Mouse (Mus musculus): ENCODE measurements around the gene Siah3. TPM values are rescaled to one million over a fixed set of nuclear protein-coding genes. Genes with fewer than 3 reads are reported as not detected.
A peak's percentile ranks its signal among the peaks of the same experiment; 100 is the strongest.

Siah3 gene
- 4.0 and 4.5 TPM in 2 replicates for polyA plus RNA-seq (2015; fragmentation: Nextera tagmentation; extraction: Ambion mirVana)

- Histone ChIP-seq H3K36me3 (no peaks in the 10 kb centered on the region), H3K4me1 (replicated peaks) (peaks cover 69% of the 10 kb centered on the region), H3K9ac (peak within 1 kb of the TSS; percentile 74), H3K27me3 (no peaks in the 10 kb centered on the region), H3K9me3 (no peaks in the 10 kb centered on the region), H3K4me2 (peak within 1 kb of the TSS; percentile 84), H3K27ac (peak within 1 kb of the TSS; percentile 86), H3K4me3 (peak within 1 kb of the TSS; percentile 50)
- 5% methylated on average over 18 of the region's 18 CpGs for WGBS
- ATAC-seq (ENCODE audit: low FRiP score), result peak; percentile 54
These were observed at the start of gene Siah3 for GRCm38 (mm10) chr14:75455743-75456421. Siah3 (plus strand) TSS chr14:75455982.

- no peaks in the 10 kb centered on the region for H3K36me3 ChIP-seq
- H3K4me3 ChIP-seq, result no peak overlapping the region
- H3K9ac ChIP-seq, result no peak overlapping the region
- H3K4me1 ChIP-seq (replicated peaks), result 0 out of 2 replicates have a peak, but pooled peaks cover 4% of the 10 kb centered on the region
- 0 out of 2 replicates have a peak, but pooled peaks cover 2% of the 10 kb centered on the region for H3K27me3 ChIP-seq
- H3K9me3 ChIP-seq, result 0 out of 2 replicates have a peak, but pooled peaks cover 5% of the 10 kb centered on the region
- no peak for ATAC-seq (ENCODE audit: low FRiP score)
- H3K27ac ChIP-seq, result no peak overlapping the region
- no peak overlapping the region for H3K4me2 ChIP-seq
- 73% methylated on average over 3 of the region's 3 CpGs for WGBS
These were observed 46.0 kb upstream of the Siah3 start for GRCm38 (mm10) chr14:75409772-75410171.

GRCm38 (mm10) chr14:75410392-75410791 lies 45.4 kb upstream of the Siah3 start:
- H3K36me3 ChIP-seq, result no peaks in the 10 kb centered on the region
- no peak overlapping the region for H3K9ac ChIP-seq
- 0 out of 2 replicates have a peak, but pooled peaks cover 5% of the 10 kb centered on the region for H3K9me3 ChIP-seq
- H3K27me3 ChIP-seq, result 0 out of 2 replicates have a peak, but pooled peaks cover 2% of the 10 kb centered on the region
- 89% methylated on average over 4 of the region's 4 CpGs for WGBS
- no peak overlapping the region for H3K4me2 ChIP-seq
- no peak for ATAC-seq (ENCODE audit: low FRiP score)
- H3K4me3 ChIP-seq, result no peak overlapping the region
- no peak overlapping the region for H3K27ac ChIP-seq
- H3K4me1 ChIP-seq (replicated peaks), result peaks cover 4% of the 10 kb centered on the region; the same call in 1 of the 2 replicates

GRCm38 (mm10) chr14:75418721-75419120 lies 37.1 kb upstream of the Siah3 start:
- H3K4me1 ChIP-seq (replicated peaks), result no peaks in the 10 kb centered on the region; the same call in 1 of the 2 replicates
- ATAC-seq (ENCODE audit: low FRiP score), result no peak

GRCm38 (mm10) chr14:75419876-75420275 lies 35.9 kb upstream of the Siah3 start:
- no peaks in the 10 kb centered on the region for H3K9me3 ChIP-seq
- no peaks in the 10 kb centered on the region; the same call in 1 of the 2 replicates for H3K4me1 ChIP-seq (replicated peaks)
- H3K9ac ChIP-seq, result no peak overlapping the region
- H3K4me3 ChIP-seq, result no peak overlapping the region
- 89% methylated on average over 7 of the region's 7 CpGs for WGBS
- no peak overlapping the region for H3K4me2 ChIP-seq
- no peaks in the 10 kb centered on the region for H3K27me3 ChIP-seq
- ATAC-seq (ENCODE audit: low FRiP score), result no peak
- no peaks in the 10 kb centered on the region for H3K36me3 ChIP-seq
- H3K27ac ChIP-seq, result no peak overlapping the region

More at GRCm38 (mm10) chr14:75418721-75419120, 37.1 kb upstream of the Siah3 start:
- H3K27me3 ChIP-seq, result no peaks in the 10 kb centered on the region
- no peak overlapping the region for H3K9ac ChIP-seq
- H3K4me3 ChIP-seq, result no peak overlapping the region
- no peak overlapping the region for H3K4me2 ChIP-seq
- 0 out of 2 replicates have a peak, but pooled peaks cover 2% of the 10 kb centered on the region for H3K9me3 ChIP-seq
- H3K36me3 ChIP-seq, result no peaks in the 10 kb centered on the region
- no peak overlapping the region for H3K27ac ChIP-seq
- 82% methylated on average over 3 of the region's 3 CpGs for WGBS

- Histone ChIP-seq H3K27me3 (no peaks in the 10 kb centered on the region), H3K4me2 (no peak overlapping the region), H3K36me3 (no peaks in the 10 kb centered on the region), H3K27ac (no peak overlapping the region), H3K4me3 (no peak overlapping the region), H3K4me1 (replicated peaks) (no peaks in the 10 kb centered on the region), H3K9ac (no peak overlapping the region), H3K9me3 (no peaks in the 10 kb centered on the region)
- no peak for ATAC-seq (ENCODE audit: low FRiP score)
- 67% methylated on average over 6 of the region's 6 CpGs for WGBS
These were observed 35.0 kb upstream of the Siah3 start for GRCm38 (mm10) chr14:75420811-75421210.

- ATAC-seq (ENCODE audit: low FRiP score), result no peak
These were observed 24.5 kb upstream of the Siah3 start for GRCm38 (mm10) chr14:75431173-75431786.

GRCm38 (mm10) chr14:75432850-75433249 lies 22.9 kb upstream of the Siah3 start:
- Histone ChIP-seq H3K4me3 (no peak overlapping the region), H3K36me3 (no peaks in the 10 kb centered on the region), H3K27ac (no peak overlapping the region), H3K9me3 (no peaks in the 10 kb centered on the region), H3K9ac (no peak overlapping the region), H3K4me2 (no peak overlapping the region), H3K27me3 (no peaks in the 10 kb centered on the region), H3K4me1 (replicated peaks) (peaks cover 8% of the 10 kb centered on the region; the same call in 1 of the 2 replicates)
- WGBS, result 51% methylated on average over 10 of the region's 10 CpGs
- ATAC-seq (ENCODE audit: low FRiP score), result no peak

More at GRCm38 (mm10) chr14:75431173-75431786, 24.5 kb upstream of the Siah3 start:
- H3K4me1 ChIP-seq (replicated peaks), result peaks cover 8% of the 10 kb centered on the region; the same call in 1 of the 2 replicates
- H3K4me2 ChIP-seq, result no peak overlapping the region
- no peaks in the 10 kb centered on the region for H3K27me3 ChIP-seq
- 90% methylated on average over 7 of the region's 8 CpGs for WGBS
- H3K27ac ChIP-seq, result no peak overlapping the region
- H3K4me3 ChIP-seq, result no peak overlapping the region
- no peaks in the 10 kb centered on the region for H3K36me3 ChIP-seq
- no peaks in the 10 kb centered on the region for H3K9me3 ChIP-seq
- no peak overlapping the region for H3K9ac ChIP-seq

GRCm38 (mm10) chr14:75434576-75434975 lies 21.2 kb upstream of the Siah3 start:
- no peak overlapping the region for H3K4me3 ChIP-seq
- peaks cover 8% of the 10 kb centered on the region; the same call in 1 of the 2 replicates for H3K4me1 ChIP-seq (replicated peaks)
- no peak overlapping the region for H3K27ac ChIP-seq
- H3K27me3 ChIP-seq, result no peaks in the 10 kb centered on the region
- no peaks in the 10 kb centered on the region for H3K36me3 ChIP-seq
- ATAC-seq (ENCODE audit: low FRiP score), result no peak
- WGBS, result 80% methylated on average over 10 of the region's 10 CpGs
- no peak overlapping the region for H3K4me2 ChIP-seq
- H3K9ac ChIP-seq, result no peak overlapping the region
- H3K9me3 ChIP-seq, result no peaks in the 10 kb centered on the region

GRCm38 (mm10) chr14:75444486-75445105 lies 11.2 kb upstream of the Siah3 start:
- no peak for ATAC-seq (ENCODE audit: low FRiP score)
- Histone ChIP-seq H3K36me3 (no peaks in the 10 kb centered on the region), H3K4me1 (replicated peaks) (peaks cover 21% of the 10 kb centered on the region), H3K27me3 (no peaks in the 10 kb centered on the region), H3K4me2 (peak overlapping the region; percentile 55), H3K27ac (no peak overlapping the region), H3K9me3 (no peaks in the 10 kb centered on the region), H3K4me3 (no peak overlapping the region), H3K9ac (no peak overlapping the region)
- 82% methylated on average over 11 of the region's 11 CpGs for WGBS

GRCm38 (mm10) chr14:75445281-75445947 lies 10.4 kb upstream of the Siah3 start:
- H3K9me3 ChIP-seq, result no peaks in the 10 kb centered on the region
- H3K4me2 ChIP-seq, result peak overlapping the region; percentile 55
- peak overlapping the region; percentile 25 for H3K4me3 ChIP-seq
- ATAC-seq (ENCODE audit: low FRiP score), result peak; percentile 93
- no peaks in the 10 kb centered on the region for H3K27me3 ChIP-seq
- peak overlapping the region; percentile 65 for H3K27ac ChIP-seq
- no peaks in the 10 kb centered on the region for H3K36me3 ChIP-seq
- peaks cover 21% of the 10 kb centered on the region for H3K4me1 ChIP-seq (replicated peaks)
- 9% methylated on average over 15 of the region's 15 CpGs for WGBS
- H3K9ac ChIP-seq, result peak overlapping the region; percentile 61; the same call in 1 of the 2 replicates

- Histone ChIP-seq H3K27me3 (no peaks in the 10 kb centered on the region), H3K9ac (peak overlapping the region; percentile 61; the same call in 1 of the 2 replicates), H3K36me3 (no peaks in the 10 kb centered on the region), H3K9me3 (no peaks in the 10 kb centered on the region), H3K27ac (peak overlapping the region; percentile 60; the same call in 1 of the 2 replicates), H3K4me1 (replicated peaks) (peaks cover 21% of the 10 kb centered on the region), H3K4me2 (peak overlapping the region; percentile 55), H3K4me3 (peak overlapping the region; percentile 25)
- 0 out of 2 replicates have a peak, but pooled peaks have one; percentile 9 for ATAC-seq (ENCODE audit: low FRiP score)
- 53% methylated on average over 6 of the region's 6 CpGs for WGBS
These were observed 9.9 kb upstream of the Siah3 start for GRCm38 (mm10) chr14:75445948-75446281.

Data from hindbrain, embryonic 13.5 days (tissue).